In the genomic region with DNA sequence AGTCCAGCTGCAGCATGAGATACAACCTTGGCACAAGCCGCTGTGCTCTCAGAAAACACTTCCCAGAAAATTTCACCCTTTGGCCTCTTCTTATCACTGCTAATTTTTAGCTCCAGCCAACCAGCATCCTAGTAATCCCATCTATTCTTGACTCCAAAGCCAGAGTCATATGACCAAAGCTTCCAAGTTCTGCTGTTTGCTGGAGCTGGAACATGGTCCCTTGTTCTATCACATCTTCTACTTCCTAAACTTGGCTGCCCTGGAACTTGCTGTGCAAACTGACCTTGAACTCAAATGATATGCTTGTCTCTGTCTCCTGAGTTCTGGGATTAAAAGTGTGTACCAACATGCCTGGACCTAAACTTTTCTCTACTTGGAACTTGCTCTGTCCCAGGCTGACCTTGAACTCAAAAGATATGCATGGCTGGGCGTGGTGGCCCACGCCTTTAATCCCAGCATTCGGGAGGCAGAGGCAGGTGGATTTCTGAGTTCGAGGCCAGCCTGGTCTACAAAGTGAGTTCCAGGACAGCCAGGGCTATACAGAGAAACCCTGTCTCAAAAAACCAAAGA, we compare ENCODE assay signal across 25 mouse cellular contexts. TPM values are rescaled to one million over a fixed set of nuclear protein-coding genes. Genes with fewer than 3 reads are reported as not detected.
"Had no signal": no experiment of that assay in that cellular context is flagged by ENCODE, and none has a peak within 500 bp of the region (broad histone marks: within the 10 kb centered on the region; RNA-seq: fewer than 3 reads in every experiment).

No protein-coding gene starts in this region.

- DNase-seq: kidney, postnatal 25 days; layer of hippocampus, adult 9-11 months; liver; lung, adult 18-20 months; lung, postnatal 10 days; lung, postnatal 36 days; thymus, postnatal 25 days had no signal

- H3K9ac ChIP-seq: limb, embryonic 13.5 days; liver, embryonic 12.5 days; liver, embryonic 15.5 days; lung, embryonic 15.5 days; midbrain, embryonic 13.5 days; neural tube, embryonic 13.5 days had no signal

- H3K4me2 ChIP-seq: limb, embryonic 13.5 days; liver, embryonic 12.5 days; liver, embryonic 15.5 days; lung, embryonic 15.5 days; midbrain, embryonic 13.5 days; neural tube, embryonic 13.5 days had no signal

- H3K4me1 ChIP-seq: limb, embryonic 10.5 days; limb, embryonic 13.5 days; liver, embryonic 12.5 days; liver, embryonic 15.5 days; lung, embryonic 15.5 days; megakaryocyte, embryonic 14.5 days; midbrain, embryonic 13.5 days had no signal

- H3K27ac ChIP-seq: kidney, postnatal 0 days; layer of hippocampus, adult 2 months; limb, embryonic 10.5 days; limb, embryonic 13.5 days; liver, embryonic 12.5 days; liver, embryonic 15.5 days; lung, embryonic 15.5 days; midbrain, embryonic 10.5 days; midbrain, embryonic 13.5 days; neural tube, embryonic 13.5 days had no signal

- H3K4me3 ChIP-seq: layer of hippocampus, adult 2 months; limb, embryonic 10.5 days; limb, embryonic 13.5 days; liver, embryonic 12.5 days; liver, embryonic 15.5 days; lung, embryonic 15.5 days; megakaryocyte, embryonic 14.5 days; midbrain, embryonic 10.5 days; midbrain, embryonic 13.5 days; myocyte; neural tube, embryonic 13.5 days had no signal

- H3K36me3 ChIP-seq: limb, embryonic 10.5 days; limb, embryonic 13.5 days; liver, embryonic 12.5 days; liver, embryonic 15.5 days; lung, embryonic 15.5 days; midbrain, embryonic 10.5 days; midbrain, embryonic 13.5 days; neural tube, embryonic 13.5 days had no signal

- H3K27me3 ChIP-seq: limb, embryonic 13.5 days; liver, embryonic 12.5 days; liver, embryonic 15.5 days; lung, embryonic 15.5 days; midbrain, embryonic 13.5 days; neural tube, embryonic 13.5 days had no signal

- ATAC-seq: liver, embryonic 12.5 days; midbrain, embryonic 13.5 days; midbrain, embryonic 16.5 days had no signal

- H3K9me3 ChIP-seq: limb, embryonic 10.5 days; limb, embryonic 13.5 days; liver, embryonic 12.5 days; liver, embryonic 15.5 days; lung, embryonic 15.5 days; megakaryocyte, embryonic 14.5 days; midbrain, embryonic 10.5 days; midbrain, embryonic 13.5 days; neural tube, embryonic 13.5 days had no signal

RNA-seq across cellular contexts. Expression of gene Lrr1, which starts 21.4 kb away (rescaled TPM):
- total RNA-seq: layer of hippocampus, adult 2 months; layer of hippocampus, postnatal 25 days; left cerebral cortex, adult 18-20 months; left cerebral cortex, postnatal 25 days; monocyte, adult 5-6 weeks; neutrophil, adult 5-6 weeks had no signal
